Mouse (Mus musculus) spleen, adult 2 months (tissue): ENCODE results near the gene Hcrtr2.

Experiments
- CTCF ChIP-seq: fragments of 200-500 bp; IDR thresholded peaks from 2 replicates; pipeline ENCODE4 v1.5.1; 2011; ENCODE audit warnings: mild to moderate bottlenecking, inconsistent platforms; ENCODE audit not compliant: insufficient read depth, insufficient read length, insufficient replicate concordance; ENCODE audit errors: extremely low read depth
- POLR2A ChIP-seq: fragments of 200-500 bp; IDR thresholded peaks from 2 replicates; pipeline ENCODE4 v1.6.1; 2011; ENCODE audit warnings: low read depth, low read length, inconsistent platforms

GRCm38 (mm10) chr9:76179221-76179620, 144.4 kb downstream of the Hcrtr2 start:
- no peak for TF ChIP-seq CTCF
- no peak for TF ChIP-seq POLR2A
